Mouse (Mus musculus) layer of hippocampus, postnatal 10 days (tissue): ENCODE measurements around the gene Cant1. TPM values are rescaled to one million over a fixed set of nuclear protein-coding genes. Genes with fewer than 3 reads are reported as not detected.

Source experiments
- DNase-seq, 2 experiments: peaks; one replicate each; pipeline ENCODE4 v3.0.0; 2021; ENCODE audit warnings: low spot score in 2 of 2
- total RNA-seq, 2 experiments: library from RNA; stranded (reverse); gene quantifications; 2 replicates each; pipeline ENCODE4 v1.2.3; 2021

The Cant1 gene
- total RNA-seq, 2 experiments from 2014 or later: 37.9 to 39.6 TPM

GRCm38 (mm10) chr11:118430291-118430885 lies 11.5 kb upstream of the Cant1 start:
- no peak for DNase-seq

- DNase-seq: no peak
These were observed 10.2 kb upstream of the Cant1 start for GRCm38 (mm10) chr11:118428944-118429709.

GRCm38 (mm10) chr11:118428460-118428868 lies 9.6 kb upstream of the Cant1 start:
- no peak for DNase-seq

GRCm38 (mm10) chr11:118427986-118428385 lies 9.1 kb upstream of the Cant1 start, which contains the start of gene C1qtnf1:
TSS of gene C1qtnf1 (plus strand) at chr11:118428203.
- no peak for DNase-seq

DNA sequence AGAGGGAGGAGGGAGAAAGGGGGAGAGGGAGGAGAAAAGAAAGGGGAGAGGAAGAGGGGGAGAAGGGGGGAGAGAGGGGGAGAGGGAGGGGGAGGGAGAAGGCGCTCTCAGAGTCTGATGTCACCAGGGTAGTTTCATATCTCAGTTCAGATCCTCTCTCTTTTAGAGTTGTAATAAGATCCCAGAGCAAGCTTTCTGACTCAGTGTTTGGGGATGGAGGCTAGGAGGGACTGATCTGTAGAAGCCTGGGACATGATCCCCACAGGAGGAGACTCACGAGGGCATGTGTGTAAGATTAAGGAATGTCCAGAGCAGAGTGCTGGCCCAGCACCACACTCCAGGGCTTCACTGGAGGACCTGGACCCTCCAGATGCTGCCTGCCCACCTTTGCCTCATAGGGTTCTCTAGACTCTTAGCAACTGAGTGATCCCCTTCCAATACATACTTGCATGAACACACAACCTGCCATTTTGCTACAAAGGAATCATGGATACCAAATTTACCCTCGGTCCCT lies 8.4 kb upstream of the Cant1 start:
- no peak for DNase-seq

DNA sequence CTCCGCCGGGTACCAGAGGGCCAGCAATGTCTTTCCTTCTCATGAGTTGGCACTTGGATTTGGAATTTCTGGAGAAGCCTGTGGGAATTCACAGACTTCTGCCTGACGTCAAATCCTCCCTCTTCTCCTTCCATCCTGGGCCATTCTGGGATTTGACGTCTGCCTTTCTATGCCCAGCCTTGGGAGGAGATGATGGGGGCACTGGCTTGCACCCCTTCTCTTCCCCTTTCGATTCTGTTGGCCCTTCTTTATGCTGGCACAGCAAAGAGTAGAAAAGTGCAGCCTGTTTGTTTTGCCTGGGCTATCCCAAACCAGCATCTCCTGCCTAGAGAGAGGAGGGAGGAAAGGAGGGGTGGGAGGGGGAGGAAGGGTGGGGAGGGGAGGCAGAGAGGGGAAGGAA lies 7.9 kb upstream of the Cant1 start:
- no peak for DNase-seq

- DNase-seq: no peak
These were observed 5.9 kb upstream of the Cant1 start for GRCm38 (mm10) chr11:118424621-118425335.

DNA sequence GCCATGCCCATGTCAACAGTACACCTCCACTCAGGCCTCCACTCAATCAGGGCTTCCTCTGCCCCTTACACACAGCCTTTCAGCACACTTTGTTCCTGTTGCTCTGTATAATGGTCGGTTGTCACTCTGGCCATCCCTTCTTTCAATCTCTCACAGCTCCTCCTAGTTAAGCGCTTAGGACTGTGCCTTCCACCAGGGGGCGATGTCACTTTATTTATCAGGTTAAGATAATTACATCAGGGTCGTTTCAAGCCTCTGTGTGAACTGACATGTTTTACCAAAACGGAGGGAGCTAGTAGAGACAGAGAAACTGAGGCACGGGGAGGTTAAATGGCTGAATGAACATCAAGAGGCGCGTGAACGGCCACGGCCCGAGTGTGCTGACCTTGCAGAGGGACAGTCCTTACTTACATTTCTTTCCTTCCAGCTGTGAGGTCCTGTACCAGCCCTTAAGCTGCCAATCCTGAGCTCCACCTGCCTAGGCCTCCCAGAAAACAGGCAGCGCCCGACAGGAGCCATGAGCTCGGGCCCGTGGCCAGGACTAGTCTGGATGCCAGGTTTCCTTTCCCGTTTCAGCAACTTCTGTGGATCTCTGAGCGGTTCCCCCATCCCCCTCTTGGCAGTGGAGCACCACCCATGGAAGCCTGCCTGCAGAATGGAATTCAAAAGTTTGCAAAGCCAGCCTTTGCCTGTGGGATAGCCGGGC lies 4.5 kb upstream of the Cant1 start:
- DNase-seq: peak; percentile 87

DNA sequence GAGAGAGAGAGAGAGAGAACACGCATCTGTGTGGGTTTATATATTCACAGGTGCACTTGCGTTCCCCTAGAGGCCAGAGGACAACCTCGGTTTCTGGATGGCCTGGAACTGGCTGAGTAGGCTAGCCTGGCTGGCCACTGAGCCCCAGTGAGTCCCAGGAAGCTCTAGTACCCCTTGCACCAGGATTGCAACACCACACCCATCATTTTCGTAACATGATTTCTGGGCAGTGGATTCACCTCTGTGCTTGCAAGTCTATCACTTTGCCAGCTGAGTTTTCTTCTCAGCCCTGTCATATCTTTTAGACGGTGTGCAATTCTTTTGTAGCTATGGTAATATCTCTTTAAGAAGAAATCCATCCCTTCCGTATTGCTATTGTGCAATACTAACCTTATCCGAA lies 1.4 kb upstream of the Cant1 start:
- DNase-seq: no peak

DNA sequence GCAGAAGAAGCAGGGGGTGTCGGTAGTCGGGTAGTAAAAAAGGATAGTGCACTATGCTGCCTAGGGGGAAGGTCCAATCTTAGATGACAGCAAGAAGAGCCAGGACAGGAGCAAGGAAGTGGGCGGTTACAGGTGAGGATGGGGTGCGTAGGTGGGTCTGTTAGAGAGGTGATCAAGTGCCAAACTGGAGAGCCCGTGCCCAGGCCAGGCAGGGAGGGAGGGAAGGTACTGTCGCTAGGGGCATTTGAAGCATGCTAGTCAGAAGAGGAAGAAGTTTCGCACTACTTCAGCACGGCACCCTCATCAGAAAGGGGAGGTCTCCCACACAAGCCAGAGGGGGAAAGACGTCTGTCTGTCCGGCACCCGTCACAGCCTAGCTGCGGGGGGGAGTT lies 448 bp downstream of the Cant1 start:
- DNase-seq: no peak

GRCm38 (mm10) chr11:118417496-118417895 lies 1.4 kb downstream of the Cant1 start:
- DNase-seq: no peak

GRCm38 (mm10) chr11:118416046-118416445 lies 2.8 kb downstream of the Cant1 start:
- DNase-seq: no peak

DNA sequence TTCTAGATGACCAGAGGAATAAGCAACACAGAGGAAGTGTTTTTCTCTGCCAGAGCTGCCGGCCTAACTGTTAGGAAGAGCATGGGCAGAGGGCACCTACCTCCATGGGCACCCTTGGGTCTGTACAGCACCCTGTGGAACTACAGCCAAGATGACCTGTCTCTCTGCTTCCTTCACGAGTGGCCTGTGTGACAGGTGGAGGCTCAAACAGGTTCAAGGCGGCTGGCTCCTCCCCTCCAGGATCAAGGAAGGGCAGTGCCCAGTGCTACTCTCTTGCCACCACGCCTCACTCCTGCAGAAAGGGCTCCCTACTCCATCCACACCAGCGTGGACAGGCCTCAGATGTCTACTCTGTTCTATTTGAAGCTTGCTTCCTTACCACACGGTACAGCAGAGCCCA lies 3.3 kb downstream of the Cant1 start:
- DNase-seq: no peak

- DNase-seq: no peak
These were observed 4.6 kb downstream of the Cant1 start for GRCm38 (mm10) chr11:118414270-118414669.

DNA sequence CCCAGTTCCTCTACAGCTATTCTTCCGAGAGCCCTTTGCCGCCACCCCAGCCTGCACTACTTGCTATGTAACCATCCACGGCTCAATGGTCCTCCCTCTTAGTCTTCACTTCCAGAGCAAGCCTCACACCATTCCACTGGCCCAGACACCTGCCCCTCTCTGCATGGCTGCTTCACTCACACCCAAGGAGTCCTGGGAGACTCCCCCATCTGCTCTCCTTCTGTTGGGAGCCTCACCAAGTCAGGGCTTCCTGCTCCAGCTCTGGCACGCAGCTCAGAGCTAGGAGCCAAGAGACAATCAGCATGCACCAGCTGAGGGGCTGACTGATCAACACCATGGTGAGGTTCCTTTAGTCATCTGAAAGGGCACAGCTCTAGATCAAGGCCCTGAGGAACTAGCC lies 5.8 kb downstream of the Cant1 start:
- DNase-seq: no peak

DNA sequence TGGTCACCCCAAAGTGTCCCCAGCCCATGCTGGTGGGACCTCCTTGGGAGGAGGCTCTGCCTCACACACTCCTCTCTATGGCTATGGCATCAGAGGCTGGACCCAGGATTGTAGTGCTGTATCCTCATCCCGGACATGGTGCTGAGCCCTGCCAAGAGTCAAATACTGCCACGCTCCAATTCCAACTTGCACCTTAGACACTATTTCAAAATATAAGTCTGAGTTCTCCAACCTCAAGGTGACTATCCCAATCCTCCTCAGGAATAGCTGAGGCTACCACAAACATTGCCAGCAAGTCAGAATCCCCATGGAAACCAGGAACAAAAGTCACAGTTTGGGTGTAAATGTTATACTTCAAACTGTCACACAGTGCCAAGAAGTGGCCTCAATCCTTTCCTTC lies 6.3 kb downstream of the Cant1 start:
- no peak for DNase-seq

DNA sequence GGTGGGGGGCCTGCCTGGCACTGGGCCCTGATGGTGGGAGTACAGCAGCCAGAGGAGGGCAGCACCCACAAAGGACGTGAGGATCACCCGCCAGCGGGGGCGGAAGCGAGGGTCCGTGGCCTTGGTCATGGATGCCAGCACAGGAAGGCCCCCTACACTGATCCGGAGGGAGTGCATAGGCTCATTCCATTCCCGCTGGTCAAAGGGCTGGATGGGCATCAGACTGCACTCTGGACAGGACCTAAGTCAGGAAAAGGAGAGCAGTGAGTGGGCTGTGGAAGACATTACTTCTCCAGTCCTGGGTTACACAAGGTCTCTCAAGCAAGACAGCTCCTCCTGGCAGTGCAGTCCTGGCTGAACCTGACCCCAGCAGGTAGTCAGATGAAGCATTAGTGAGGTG lies 7.6 kb downstream of the Cant1 start:
- DNase-seq: no peak

GRCm38 (mm10) chr11:118410479-118410878 lies 8.4 kb downstream of the Cant1 start:
- DNase-seq: no peak

- DNase-seq: no peak
These were observed 8.8 kb downstream of the Cant1 start for GRCm38 (mm10) chr11:118410073-118410444.

DNA sequence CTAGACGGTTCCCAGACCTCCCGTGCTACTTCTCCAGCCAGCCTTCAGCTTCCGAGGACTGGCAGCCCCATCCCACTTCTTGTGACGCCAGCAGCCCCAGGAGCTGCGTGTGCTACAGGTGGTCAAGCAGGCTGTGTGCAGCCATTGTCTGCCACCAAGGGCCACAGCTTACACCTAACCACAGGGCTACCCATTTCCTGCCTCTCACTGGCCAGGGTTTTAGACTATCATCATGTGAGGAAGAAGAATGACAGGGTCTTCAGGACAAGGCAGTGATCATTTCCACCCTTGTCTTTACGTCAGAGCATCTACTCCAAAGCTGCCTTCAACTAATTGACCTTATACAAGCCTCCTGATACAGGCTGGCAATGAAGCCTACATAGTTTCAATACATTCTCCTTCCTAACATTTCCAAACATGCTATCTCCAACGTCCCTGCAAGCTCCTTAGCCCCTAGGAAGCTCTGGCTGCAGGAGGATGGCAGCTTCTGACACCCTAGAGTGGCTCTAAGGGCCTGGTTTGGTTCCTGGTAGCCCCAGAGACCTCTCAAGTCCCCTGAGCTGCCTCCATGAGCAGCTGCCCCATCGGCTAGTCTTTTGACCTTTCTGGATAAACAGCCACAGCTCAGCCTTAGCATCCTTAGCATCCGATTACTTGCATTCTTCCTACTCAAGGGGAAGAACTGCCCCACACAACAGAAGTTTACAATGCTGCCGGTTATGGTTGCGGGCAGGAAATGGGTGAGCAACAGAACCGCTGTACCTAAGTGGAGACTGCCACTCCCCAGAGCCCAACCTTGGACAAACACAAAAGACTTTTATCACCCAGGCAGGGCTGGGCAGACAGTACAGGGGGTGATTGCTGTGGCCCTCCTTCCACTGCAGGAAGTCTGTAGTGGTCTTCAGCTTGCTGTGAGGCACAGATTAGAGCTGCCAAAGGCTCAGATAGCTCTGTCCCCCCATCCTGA lies 9.5 kb downstream of the Cant1 start:
- DNase-seq: no peak
